Mouse (Mus musculus) ovary, adult 10 weeks (tissue): ENCODE results near the gene Rbm39. TPM values are rescaled to one million over a fixed set of nuclear protein-coding genes. Genes with fewer than 3 reads are reported as not detected.

Experiments
- polyA plus RNA-seq: library from polyadenylated mRNA; stranded (reverse); fragments of 350-450 nt; fragmentation: Illumina TruSeq; extraction: RNeasy Lipid Tissue Mini Kit (QIAGEN cat#74804); gene quantifications from one replicate; pipeline ENCODE4 v1.2.3, GENCODE M21; 2014

The Rbm39 gene
- polyA plus RNA-seq, result 664 TPM

GRCm38 (mm10) chr2:156180094-156180821 lies at the start of gene Rbm39:
Rbm39 (minus strand) TSS chr2:156180238.

GRCm38 (mm10) chr2:156196302-156197128 lies 16.5 kb upstream of the Rbm39 start, which contains the start of gene Phf20:
Phf20 (plus strand) TSS chr2:156196466.

DNA sequence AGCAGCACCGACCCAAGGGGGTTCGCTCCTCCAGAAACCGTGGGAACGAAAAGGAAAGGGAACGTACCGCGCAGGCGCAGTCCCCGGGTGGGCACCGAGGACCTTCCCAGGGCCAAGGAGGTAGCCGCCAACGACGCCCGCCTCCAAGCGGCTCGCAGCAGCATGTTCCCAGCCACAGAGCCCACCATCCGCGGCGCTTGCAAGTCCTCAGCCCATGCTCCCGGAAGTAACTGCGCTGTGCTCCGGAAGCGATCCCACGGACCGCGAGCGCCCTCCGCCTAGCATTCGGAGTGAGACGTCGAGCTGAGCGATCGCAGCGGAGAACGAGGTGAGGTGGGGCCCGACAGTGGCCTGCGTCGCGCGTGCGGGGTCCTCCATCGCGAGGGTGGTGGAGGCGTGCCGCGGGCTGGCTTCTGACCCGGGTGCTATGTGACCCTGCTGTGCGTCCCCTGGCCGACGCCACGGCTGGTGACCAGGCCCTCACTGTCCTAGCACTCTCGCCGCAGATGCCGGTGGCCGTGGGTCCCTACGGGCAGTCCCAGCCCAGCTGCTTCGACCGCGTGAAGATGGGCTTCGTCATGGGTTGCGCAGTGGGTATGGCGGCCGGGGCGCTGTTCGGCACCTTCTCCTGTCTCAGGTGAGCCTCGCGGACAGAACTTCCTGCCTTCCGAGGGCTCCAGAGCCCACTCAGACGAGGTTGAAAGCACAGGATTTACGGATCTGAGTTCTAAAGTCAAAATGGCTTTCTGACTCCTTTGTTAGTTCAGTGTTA lies 35.9 kb downstream of the Rbm39 start, which contains the start of the genes Romo1 and Nfs1:
Gene Romo1, plus strand, starts transcription at position 87 of the 772 bp plus-strand sequence.
Gene Nfs1, minus strand, starts transcription at position 234 of the 772 bp plus-strand sequence.

GRCm38 (mm10) chr2:156126992-156127391 lies 53.0 kb downstream of the Rbm39 start, which contains the start of gene Gm28036:
Gm28036 (minus strand) TSS chr2:156127092.

DNA sequence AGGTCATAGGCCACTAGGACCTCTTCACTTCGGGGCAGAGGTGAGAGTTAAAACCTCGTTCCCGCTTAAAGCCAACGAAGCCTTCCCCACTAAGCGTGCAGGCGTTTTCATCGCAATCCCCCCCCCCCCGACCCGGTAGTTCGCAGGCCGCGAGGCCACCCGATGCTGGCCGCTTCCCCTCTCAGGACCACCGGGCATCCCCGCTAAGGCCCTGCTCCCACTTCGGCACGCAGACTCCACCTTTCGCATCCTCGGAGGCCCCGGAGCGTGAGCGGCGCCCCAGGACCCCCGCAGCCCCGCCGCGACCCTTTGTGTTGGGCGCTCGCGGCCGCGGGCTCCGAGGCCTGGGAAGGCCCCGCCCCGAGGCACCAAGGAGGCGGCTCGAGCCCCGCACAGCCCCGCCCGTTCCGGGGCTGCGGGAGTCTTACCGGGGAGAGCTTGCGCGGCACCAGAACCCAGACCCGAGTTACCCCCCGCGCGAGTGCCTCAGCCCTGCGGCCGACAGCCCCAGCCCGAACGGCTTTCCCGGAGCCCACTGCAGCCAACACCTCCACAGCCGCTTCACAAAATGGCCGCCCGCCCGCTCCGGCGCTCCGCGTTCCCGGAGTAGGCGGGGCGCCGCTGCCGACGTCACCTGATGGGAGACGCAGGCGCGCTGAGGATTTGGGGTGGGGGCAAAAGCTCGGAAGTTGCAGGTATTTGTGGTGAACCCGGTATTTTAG lies 68.5 kb downstream of the Rbm39 start, which contains the start of the genes Cpne1 and Rbm12:
Gene Cpne1, minus strand, starts transcription at position 608 of the 722 bp plus-strand sequence.
Gene Rbm12, minus strand, starts transcription at position 621 of the 722 bp plus-strand sequence.

Other genes with a start within 250 kb of the Rbm39 start
- 36.9 TPM for gene Uqcc1, start 249.9 kb downstream of the Rbm39 start, polyA plus RNA-seq
- gene Gm15557, start 239.5 kb downstream of the Rbm39 start, polyA plus RNA-seq, result not detected
- gene Gdf5, start 234.9 kb downstream of the Rbm39 start, polyA plus RNA-seq, result not detected
- 2.1 TPM for gene Cep250, start 223.8 kb downstream of the Rbm39 start, polyA plus RNA-seq
- gene 6430550D23Rik, start 172.3 kb downstream of the Rbm39 start, polyA plus RNA-seq, result 0.48 TPM
- gene Ergic3, start 172.2 kb downstream of the Rbm39 start, polyA plus RNA-seq, result 18.9 TPM
- gene Fer1l4, start 127.3 kb downstream of the Rbm39 start, polyA plus RNA-seq, result not detected
- gene Spag4, start 115.1 kb downstream of the Rbm39 start, polyA plus RNA-seq, result 0.14 TPM
- 40.4 TPM for gene Cpne1, start 68.3 kb downstream of the Rbm39 start, polyA plus RNA-seq
- 40.5 TPM for gene Rbm12, start 68.3 kb downstream of the Rbm39 start, polyA plus RNA-seq
- 27.3 TPM for gene Gm28036, start 53.1 kb downstream of the Rbm39 start, polyA plus RNA-seq
- 2.8 TPM for gene Romo1, start 36.2 kb downstream of the Rbm39 start, polyA plus RNA-seq
- gene Nfs1, start 36.1 kb downstream of the Rbm39 start, polyA plus RNA-seq, result 56.0 TPM
- 65.0 TPM for gene Phf20, start 16.2 kb upstream of the Rbm39 start, polyA plus RNA-seq
- gene Cnbd2, start 132.1 kb upstream of the Rbm39 start, polyA plus RNA-seq, result 0.48 TPM
- not detected for gene Scand1, start 132.5 kb upstream of the Rbm39 start, polyA plus RNA-seq
- 7.3 TPM for gene Epb41l1, start 240.7 kb upstream of the Rbm39 start, polyA plus RNA-seq